Mouse (Mus musculus): Measurements from ENCODE around the gene Jarid2. TPM values are rescaled to one million over a fixed set of nuclear protein-coding genes. Genes with fewer than 3 reads are reported as not detected.

The Jarid2 gene
- polyA plus RNA-seq, 1 experiment from 2014 or later = 10.0 TPM

GRCm38 (mm10) chr13:44891813-44892730, 162.8 kb downstream of the Jarid2 start:
- TF ChIP-seq CTCF (IDR thresholded peaks at IDR 0.05) = no peak
- TF ChIP-seq EP300 (IDR thresholded peaks at IDR 0.05) = no peak
- Histone ChIP-seq H3K4me2 (replicated peaks; ENCODE audit: low read depth, low read length) (no peak overlapping the region), H3K9me3 (ENCODE audit: low read length) (no peaks in the 10 kb centered on the region), H3K27me3 (replicated peaks; ENCODE audit: insufficient read depth, low read length) (no peaks in the 10 kb centered on the region), H3K4me3 (ENCODE audit: low read depth, low read length) (no peak overlapping the region), H3K27ac (ENCODE audit: low read length) (no peak overlapping the region), H3K36me3 (ENCODE audit: insufficient read depth, low read length) (peaks cover 8% of the 10 kb centered on the region), H3K4me1 (ENCODE audit: insufficient read depth, low read depth, low read length) (no peaks in the 10 kb centered on the region; the same call in 1 of the 2 replicates), H3K9ac (replicated peaks; ENCODE audit: low read depth) (no peak overlapping the region)
- DNase-seq (ENCODE audit: low spot score) (no peak), ATAC-seq (no peak)
- 67% methylated on average over 5 of the region's 5 CpGs for WGBS

DNA sequence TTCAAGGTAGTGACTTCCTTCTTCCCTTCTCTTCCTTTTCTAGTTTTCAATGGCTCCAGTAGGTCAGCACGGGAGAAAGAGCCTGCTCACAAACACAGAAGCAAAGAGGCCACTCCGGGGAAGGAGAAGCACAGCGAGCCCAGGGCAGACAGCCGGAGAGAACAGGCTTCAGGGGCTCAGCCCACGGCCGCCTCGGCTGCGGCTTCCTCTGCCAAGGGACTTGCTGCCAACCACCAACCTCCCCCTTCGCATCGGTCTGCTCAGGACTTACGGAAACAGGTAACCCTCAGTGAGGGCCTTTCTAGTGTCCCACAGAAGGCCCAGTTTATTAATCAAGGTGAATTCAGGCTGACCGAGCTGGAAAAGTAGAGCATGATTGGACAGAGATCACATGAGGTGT, 166.9 kb downstream of the Jarid2 start:
- TF ChIP-seq EP300 (IDR thresholded peaks at IDR 0.05) (no peak), CTCF (IDR thresholded peaks at IDR 0.05) (no peak)
- 93% methylated on average over 12 of the region's 12 CpGs for WGBS

GRCm38 (mm10) chr13:44902299-44902698, 173.0 kb downstream of the Jarid2 start:
- DNase-seq (ENCODE audit: low spot score) (no peak), ATAC-seq (no peak)
- TF ChIP-seq EP300 (IDR thresholded peaks at IDR 0.05) (no peak), CTCF (IDR thresholded peaks at IDR 0.05) (no peak)
- H3K9ac ChIP-seq (replicated peaks; ENCODE audit: low read depth) = no peak overlapping the region
- no peak overlapping the region for H3K27ac ChIP-seq (ENCODE audit: low read length)
- H3K27me3 ChIP-seq (replicated peaks; ENCODE audit: insufficient read depth, low read length) = no peaks in the 10 kb centered on the region
- no peaks in the 10 kb centered on the region for H3K9me3 ChIP-seq (ENCODE audit: low read length)
- no peak overlapping the region for H3K4me3 ChIP-seq (ENCODE audit: low read depth, low read length)
- peaks cover 22% of the 10 kb centered on the region for H3K36me3 ChIP-seq (ENCODE audit: insufficient read depth, low read length)
- H3K4me2 ChIP-seq (replicated peaks; ENCODE audit: low read depth, low read length) = no peak overlapping the region
- peaks cover 4% of the 10 kb centered on the region; the same call in 1 of the 2 replicates for H3K4me1 ChIP-seq (ENCODE audit: insufficient read depth, low read depth, low read length)
- 95% methylated on average over 6 of the region's 6 CpGs for WGBS

More for the DNA sequence above, 166.9 kb downstream of the Jarid2 start:
- ATAC-seq (no peak), DNase-seq (ENCODE audit: low spot score) (no peak)
- H3K36me3 ChIP-seq (ENCODE audit: insufficient read depth, low read length) = peaks cover 17% of the 10 kb centered on the region
- H3K4me2 ChIP-seq (replicated peaks; ENCODE audit: low read depth, low read length) = no peak overlapping the region
- H3K9me3 ChIP-seq (ENCODE audit: low read length) = no peaks in the 10 kb centered on the region
- H3K9ac ChIP-seq (replicated peaks; ENCODE audit: low read depth) = no peak overlapping the region
- no peaks in the 10 kb centered on the region for H3K27me3 ChIP-seq (replicated peaks; ENCODE audit: insufficient read depth, low read length)
- no peak overlapping the region for H3K4me3 ChIP-seq (ENCODE audit: low read depth, low read length)
- H3K4me1 ChIP-seq (ENCODE audit: insufficient read depth, low read depth, low read length) = no peaks in the 10 kb centered on the region
- H3K27ac ChIP-seq (ENCODE audit: low read length) = no peak overlapping the region

- DNase-seq (ENCODE audit: low spot score) (no peak), ATAC-seq (no peak)
- H3K4me3 ChIP-seq (ENCODE audit: low read depth, low read length) = no peak overlapping the region
- H3K9me3 ChIP-seq (ENCODE audit: low read length) = no peaks in the 10 kb centered on the region
- H3K27me3 ChIP-seq (replicated peaks; ENCODE audit: insufficient read depth, low read length) = no peaks in the 10 kb centered on the region
- H3K4me2 ChIP-seq (replicated peaks; ENCODE audit: low read depth, low read length) = no peak overlapping the region
- no peak for TF ChIP-seq CTCF (IDR thresholded peaks at IDR 0.05)
- no peak for TF ChIP-seq EP300 (IDR thresholded peaks at IDR 0.05)
- peaks cover 7% of the 10 kb centered on the region; the same call in 1 of the 2 replicates for H3K4me1 ChIP-seq (ENCODE audit: insufficient read depth, low read depth, low read length)
- H3K36me3 ChIP-seq (ENCODE audit: insufficient read depth, low read length) = peaks cover 19% of the 10 kb centered on the region; the same call in 1 of the 2 replicates
- no peak overlapping the region for H3K27ac ChIP-seq (ENCODE audit: low read length)
- H3K9ac ChIP-seq (replicated peaks; ENCODE audit: low read depth) = no peak overlapping the region
Observed at GRCm38 (mm10) chr13:44903416-44903815, 174.1 kb downstream of the Jarid2 start.

- H3K27ac ChIP-seq (ENCODE audit: low read length) = no peak overlapping the region
- H3K36me3 ChIP-seq (ENCODE audit: insufficient read depth, low read length) = peaks cover 15% of the 10 kb centered on the region; the same call in 1 of the 2 replicates
Observed at GRCm38 (mm10) chr13:44904271-44904670, 175.0 kb downstream of the Jarid2 start.

DNA sequence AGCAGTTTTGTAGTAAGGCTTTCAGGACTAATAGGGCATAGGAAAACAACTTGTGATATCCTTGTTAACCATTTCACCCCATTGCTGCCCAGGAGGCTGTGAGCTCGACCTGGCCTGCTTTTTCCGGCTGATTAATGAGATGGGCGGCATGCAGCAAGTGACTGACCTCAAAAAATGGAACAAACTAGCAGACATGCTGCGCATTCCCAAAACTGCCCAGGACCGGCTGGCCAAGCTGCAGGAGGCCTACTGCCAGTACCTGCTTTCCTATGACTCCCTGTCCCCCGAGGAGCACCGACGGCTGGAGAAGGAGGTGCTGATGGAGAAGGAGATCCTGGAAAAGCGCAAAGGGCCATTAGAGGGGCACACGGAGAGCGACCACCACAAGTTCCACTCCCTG, 176.9 kb downstream of the Jarid2 start:
- DNase-seq (ENCODE audit: low spot score) = no peak
- H3K4me1 ChIP-seq (ENCODE audit: insufficient read depth, low read depth, low read length) = peaks cover 7% of the 10 kb centered on the region; the same call in 1 of the 2 replicates
- no peak overlapping the region for H3K4me2 ChIP-seq (replicated peaks; ENCODE audit: low read depth, low read length)
- no peak overlapping the region for H3K27ac ChIP-seq (ENCODE audit: low read length)
- no peak overlapping the region for H3K9ac ChIP-seq (replicated peaks; ENCODE audit: low read depth)
- no peaks in the 10 kb centered on the region for H3K9me3 ChIP-seq (ENCODE audit: low read length)
- H3K36me3 ChIP-seq (ENCODE audit: insufficient read depth, low read length) = peaks cover 25% of the 10 kb centered on the region; the same call in 1 of the 2 replicates
- TF ChIP-seq EP300 (IDR thresholded peaks at IDR 0.05) = no peak
- no peak for TF ChIP-seq CTCF (IDR thresholded peaks at IDR 0.05)
- ATAC-seq = no peak
- no peak overlapping the region for H3K4me3 ChIP-seq (ENCODE audit: low read depth, low read length)
- 87% methylated on average over 11 of the region's 11 CpGs for WGBS
- H3K27me3 ChIP-seq (replicated peaks; ENCODE audit: insufficient read depth, low read length) = no peaks in the 10 kb centered on the region

More at GRCm38 (mm10) chr13:44904271-44904670, 175.0 kb downstream of the Jarid2 start:
- H3K9me3 ChIP-seq (ENCODE audit: low read length) = no peaks in the 10 kb centered on the region
- TF ChIP-seq CTCF (IDR thresholded peaks at IDR 0.05) = no peak
- TF ChIP-seq EP300 (IDR thresholded peaks at IDR 0.05) = no peak
- ATAC-seq (no peak), DNase-seq (ENCODE audit: low spot score) (no peak)
- no peaks in the 10 kb centered on the region for H3K27me3 ChIP-seq (replicated peaks; ENCODE audit: insufficient read depth, low read length)
- H3K4me3 ChIP-seq (ENCODE audit: low read depth, low read length) = no peak overlapping the region
- WGBS = 50% methylated on average over 1 of the region's 1 CpGs
- H3K4me2 ChIP-seq (replicated peaks; ENCODE audit: low read depth, low read length) = no peak overlapping the region
- H3K4me1 ChIP-seq (ENCODE audit: insufficient read depth, low read depth, low read length) = peaks cover 7% of the 10 kb centered on the region; the same call in 1 of the 2 replicates
- H3K9ac ChIP-seq (replicated peaks; ENCODE audit: low read depth) = no peak overlapping the region

Data from lung, postnatal 0 days (tissue).